Mouse (Mus musculus): ENCODE results near the gene Cops7b.

DNA sequence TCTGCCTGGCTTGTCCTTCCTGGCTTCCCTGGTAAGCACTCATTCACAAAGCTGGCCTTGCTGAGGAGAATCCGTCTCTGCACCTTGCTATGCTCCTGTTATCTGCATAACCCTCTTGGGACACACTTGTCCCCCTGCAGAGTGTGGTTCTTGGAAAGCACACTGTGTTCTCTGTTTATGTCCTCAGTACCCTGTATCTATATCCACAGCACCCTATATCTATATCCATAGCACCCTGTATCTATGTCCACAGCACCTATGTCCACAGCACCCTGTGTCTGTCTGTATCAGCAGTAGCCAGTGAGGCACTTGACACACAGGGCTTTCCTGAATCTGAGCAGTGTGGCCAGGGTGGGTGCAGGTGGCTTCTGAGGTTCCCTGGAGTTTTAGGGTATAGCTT lies 28.2 kb downstream of the Cops7b start:
- no peak for TF ChIP-seq CTCF (IDR thresholded peaks at IDR 0.05; ENCODE audit: extremely low read depth, insufficient read length, insufficient replicate concordance, low read depth, low read length)
- no peak for TF ChIP-seq POLR2A (IDR thresholded peaks at IDR 0.05; ENCODE audit: low read depth, low read length)
